ENCODE assay signal across 11 mouse cellular contexts in the genomic region with DNA sequence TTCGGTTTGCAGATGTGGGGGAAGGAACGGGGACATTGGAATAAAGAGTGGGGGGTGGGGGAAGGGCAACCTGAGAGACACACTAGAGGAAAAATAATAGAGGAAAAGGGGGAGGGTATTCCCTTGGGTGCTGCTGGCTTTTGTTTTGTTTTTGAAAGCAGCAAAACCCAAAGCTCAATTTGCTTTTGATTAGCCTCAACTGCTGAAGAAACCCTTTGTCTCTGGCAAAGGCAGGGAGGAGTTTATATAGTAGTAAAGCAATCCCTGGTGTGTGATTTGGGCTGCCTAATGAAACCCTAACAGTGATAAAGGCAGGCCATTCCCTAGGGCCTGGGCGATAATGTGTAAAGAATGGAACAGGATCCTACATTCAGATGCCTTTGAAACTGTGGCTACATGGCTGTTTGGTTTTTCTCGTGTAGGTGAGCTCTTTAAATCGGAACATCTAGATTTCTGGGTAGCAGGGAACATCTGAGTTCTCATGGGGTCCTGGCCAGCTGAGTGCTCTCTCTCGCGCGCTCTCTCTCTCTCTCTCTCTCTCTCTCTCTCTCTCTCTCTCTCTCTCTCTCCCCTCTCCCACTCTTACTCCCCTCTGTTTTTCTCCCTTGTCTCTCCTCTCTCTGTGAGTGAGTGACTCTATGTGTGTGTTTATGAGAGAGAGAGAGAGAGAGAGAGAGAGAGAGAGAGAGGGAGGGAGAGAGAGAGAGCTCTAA. TPM values are rescaled to one million over a fixed set of nuclear protein-coding genes. Genes with fewer than 3 reads are reported as not detected.
DNase-seq lines count a peak whose midpoint lies in the region; ATAC-seq and TF ChIP-seq lines count a peak whose summit lies in the region.
"Had no signal": no experiment of that assay in that cellular context is flagged by ENCODE, and none has a peak within 500 bp of the region (broad histone marks: within the 10 kb centered on the region; RNA-seq: fewer than 3 reads in every experiment).

No protein-coding gene starts in this region.

- TF ChIP-seq CTCF in liver, embryonic 14.5 days (IDR thresholded peaks at IDR 0.05; ENCODE audit: low read depth), result no peak

- no peak for TF ChIP-seq EP300 in liver, embryonic 14.5 days (IDR thresholded peaks at IDR 0.05; ENCODE audit: low read depth)

- peaks cover 17% of the 10 kb centered on the region for H3K4me1 ChIP-seq in heart, embryonic 12.5 days (replicated peaks)
- H3K4me1 ChIP-seq in forebrain, embryonic 16.5 days (replicated peaks; ENCODE audit: control insufficient read depth, insufficient read depth, low read length), result peaks cover 20% of the 10 kb centered on the region
- peaks cover 0 to 5% of the 10 kb centered on the region in 2 experiments; a peak in 2 of 4 replicates for H3K4me1 ChIP-seq in liver, embryonic 14.5 days (replicated peaks; ENCODE audit: control insufficient read depth in 2 of 2, insufficient read depth in 2 of 2, low read length in 1 of 2)

- intact Hi-C loops in heart, postnatal 36 days (cut with DNase I), result no loop called here

- no peaks in the 10 kb centered on the region for H3K9me3 ChIP-seq in heart, embryonic 12.5 days (replicated peaks)
- H3K9me3 ChIP-seq in forebrain, embryonic 16.5 days (ENCODE audit: control insufficient read depth, low read length), result 0 out of 2 replicates have a peak, but pooled peaks cover 2% of the 10 kb centered on the region
- H3K9me3 ChIP-seq in liver, embryonic 14.5 days (ENCODE audit: control insufficient read depth, low read length), result no peaks in the 10 kb centered on the region

- H3K9ac ChIP-seq in heart, embryonic 12.5 days, result no peak overlapping the region
- no peak overlapping the region for H3K9ac ChIP-seq in forebrain, embryonic 16.5 days (replicated peaks; ENCODE audit: low read depth, low read length)
- H3K9ac ChIP-seq in liver, embryonic 14.5 days (replicated peaks), result no peak overlapping the region

- ATAC-seq in heart, embryonic 12.5 days (ENCODE audit: insufficient number of reproducible peaks, low FRiP score), result no peak
- peak; percentile 24 for ATAC-seq in forebrain, embryonic 16.5 days
- no peak for ATAC-seq in liver, embryonic 14.5 days (ENCODE audit: insufficient read depth)

- 20% methylated on average over 8 of the region's 8 CpGs for WGBS in heart, embryonic 12.5 days
- WGBS in forebrain, embryonic 16.5 days, result 7% methylated on average over 8 of the region's 8 CpGs
- 52% methylated on average over 8 of the region's 8 CpGs for WGBS in liver, embryonic 14.5 days (ENCODE audit: insufficient replicate concordance)

- no peaks in the 10 kb centered on the region for H3K27me3 ChIP-seq in heart, embryonic 12.5 days (replicated peaks)
- H3K27me3 ChIP-seq in forebrain, embryonic 16.5 days (replicated peaks; ENCODE audit: control insufficient read depth, insufficient read depth, low read length), result no peaks in the 10 kb centered on the region
- no peaks in the 10 kb centered on the region for H3K27me3 ChIP-seq in liver, embryonic 14.5 days (ENCODE audit: control insufficient read depth, insufficient read depth, low read length)

- peak overlapping the region; percentile 31; the same call in 1 of the 2 replicates for H3K27ac ChIP-seq in heart, embryonic 12.5 days (ENCODE audit: poor library complexity, severe bottlenecking)
- H3K27ac ChIP-seq in forebrain, embryonic 16.5 days (ENCODE audit: low read length), result 0 out of 2 replicates have a peak overlapping the region, but pooled peaks have one; percentile 15
- no peak overlapping the region for H3K27ac ChIP-seq in liver, embryonic 14.5 days

- DNase-seq in heart, postnatal 36 days, result no peak
- peak; percentile 52 for DNase-seq in NIH3T3 (ENCODE audit: low read depth)
- DNase-seq in liver, embryonic 14.5 days (ENCODE audit: low read depth in 3 of 3, low spot score in 3 of 3), result no peak
- DNase-seq in gastrocnemius, postnatal 25 days, result no peak
- DNase-seq in thymus, postnatal 36 days, result no peak
- no peak for DNase-seq in MN1 (ENCODE audit: low spot score)
- DNase-seq: kidney, postnatal 10 days; lung, postnatal 4 days; right cerebral cortex, adult 18-20 months had no signal

- H3K4me3 ChIP-seq in heart, embryonic 12.5 days, result no peak overlapping the region
- no peak overlapping the region for H3K4me3 ChIP-seq in forebrain, embryonic 16.5 days (replicated peaks; ENCODE audit: low read length)
- H3K4me3 ChIP-seq in liver, embryonic 14.5 days (ENCODE audit: insufficient read depth in 1 of 2, low read depth in 2 of 2, low read length in 2 of 2), result no peak overlapping the region

- H3K4me2 ChIP-seq in heart, embryonic 12.5 days, result peak overlapping the region; percentile 8; the same call in 1 of the 2 replicates
- H3K4me2 ChIP-seq in forebrain, embryonic 16.5 days (ENCODE audit: low read length), result peak overlapping the region; percentile 44; the same call in 1 of the 2 replicates
- peak overlapping the region; percentile 68; the same call in 1 of the 2 replicates for H3K4me2 ChIP-seq in liver, embryonic 14.5 days (ENCODE audit: low read depth)

- H3K36me3 ChIP-seq in heart, embryonic 12.5 days, result no peaks in the 10 kb centered on the region
- H3K36me3 ChIP-seq in forebrain, embryonic 16.5 days (ENCODE audit: control insufficient read depth, insufficient read depth), result no peaks in the 10 kb centered on the region
- no peaks in the 10 kb centered on the region for H3K36me3 ChIP-seq in liver, embryonic 14.5 days (replicated peaks; ENCODE audit: control insufficient read depth, insufficient read depth, low read depth)

RNA-seq across cellular contexts. Expression of gene Itga8, which starts 26.8 kb away (rescaled TPM):
- 11.7 and 12.1 TPM in 2 replicates for polyA plus RNA-seq in heart, embryonic 12.5 days (2016; fragmentation: Nextera tagmentation; extraction: Ambion mirVana)
- total RNA-seq in heart, postnatal 36 days (2021), result 1 to 10 TPM; 5.9 to 6.8 TPM
- 2.2 and 2.4 TPM in 2 replicates for polyA plus RNA-seq in forebrain, embryonic 16.5 days (2015; fragmentation: Nextera tagmentation; extraction: Ambion mirVana)
- polyA plus RNA-seq in liver, embryonic 14.5 days (2012; rRNA removed), result 0.74 and 1.2 TPM in 2 replicates
- polyA plus RNA-seq in liver, embryonic 14.5 days (2014; fragmentation: Nextera tagmentation; extraction: Ambion mirVana), result 1.8 and 2.0 TPM in 2 replicates
- 1 to 10 TPM; 2.1 to 2.2 TPM for total RNA-seq in gastrocnemius, postnatal 25 days (2021)

Comparison
In these comparisons a context has a peak if more than half of its experiments do, and no peak if none do; other contexts are left out.
1. H3K4me2 ChIP-seq: peak in every context shown above with its lines; median percentile 68 in liver, embryonic 14.5 days; 44 in forebrain, embryonic 16.5 days; 8 in heart, embryonic 12.5 days.